Mouse (Mus musculus): ENCODE data around the gene 1700011L22Rik. TPM values are rescaled to one million over a fixed set of nuclear protein-coding genes. Genes with fewer than 3 reads are reported as not detected.

Gene 1700011L22Rik
- polyA plus RNA-seq, 1 experiment from 2014 or later: not detected

GRCm38 (mm10) chr8:79277264-79277870, 29.0 kb upstream of the 1700011L22Rik start:
- H3K27ac ChIP-seq (replicated peaks): no peak overlapping the region
- no peaks in the 10 kb centered on the region for H3K9me3 ChIP-seq
- H3K27me3 ChIP-seq: no peaks in the 10 kb centered on the region
- no peak for ATAC-seq (replicated peaks)
- H3K36me3 ChIP-seq: peaks cover 68% of the 10 kb centered on the region
- WGBS: 90% methylated on average over 8 of the region's 8 CpGs
- H3K4me1 ChIP-seq: no peaks in the 10 kb centered on the region
- H3K4me3 ChIP-seq: no peak overlapping the region
- no peak overlapping the region for H3K9ac ChIP-seq (replicated peaks)
- H3K4me2 ChIP-seq (replicated peaks): no peak overlapping the region

GRCm38 (mm10) chr8:79274940-79275339, 26.6 kb upstream of the 1700011L22Rik start:
- H3K9me3 ChIP-seq: no peaks in the 10 kb centered on the region
- H3K9ac ChIP-seq (replicated peaks): no peak overlapping the region
- H3K36me3 ChIP-seq: peaks cover 79% of the 10 kb centered on the region
- WGBS: 94% methylated on average over 10 of the region's 10 CpGs
- H3K4me2 ChIP-seq (replicated peaks): no peak overlapping the region
- no peak overlapping the region for H3K4me3 ChIP-seq
- no peak overlapping the region for H3K27ac ChIP-seq (replicated peaks)
- no peaks in the 10 kb centered on the region for H3K4me1 ChIP-seq
- no peak for ATAC-seq (replicated peaks)
- no peaks in the 10 kb centered on the region for H3K27me3 ChIP-seq

GRCm38 (mm10) chr8:79273776-79274175, 25.4 kb upstream of the 1700011L22Rik start:
- no peak for ATAC-seq (replicated peaks)
- Histone ChIP-seq H3K4me2 (replicated peaks) (no peak overlapping the region), H3K4me3 (no peak overlapping the region), H3K4me1 (no peaks in the 10 kb centered on the region), H3K27me3 (no peaks in the 10 kb centered on the region), H3K27ac (replicated peaks) (no peak overlapping the region), H3K9ac (replicated peaks) (no peak overlapping the region), H3K36me3 (peaks cover 79% of the 10 kb centered on the region), H3K9me3 (no peaks in the 10 kb centered on the region)
- WGBS: 86% methylated on average over 6 of the region's 6 CpGs

GRCm38 (mm10) chr8:79272676-79273075, 24.3 kb upstream of the 1700011L22Rik start:
- no peak overlapping the region for H3K27ac ChIP-seq (replicated peaks)
- H3K4me3 ChIP-seq: no peak overlapping the region
- peaks cover 81% of the 10 kb centered on the region for H3K36me3 ChIP-seq
- no peaks in the 10 kb centered on the region for H3K27me3 ChIP-seq
- H3K9me3 ChIP-seq: no peaks in the 10 kb centered on the region
- no peaks in the 10 kb centered on the region for H3K4me1 ChIP-seq
- no peak for ATAC-seq (replicated peaks)
- no peak overlapping the region for H3K9ac ChIP-seq (replicated peaks)
- WGBS: 76% methylated on average over 4 of the region's 4 CpGs
- H3K4me2 ChIP-seq (replicated peaks): no peak overlapping the region

GRCm38 (mm10) chr8:79268921-79269320, 20.6 kb upstream of the 1700011L22Rik start:
- H3K27me3 ChIP-seq: no peaks in the 10 kb centered on the region
- H3K4me3 ChIP-seq: no peak overlapping the region
- H3K4me2 ChIP-seq (replicated peaks): no peak overlapping the region
- H3K4me1 ChIP-seq: no peaks in the 10 kb centered on the region
- WGBS: 93% methylated on average over 7 of the region's 7 CpGs
- peaks cover 69% of the 10 kb centered on the region for H3K36me3 ChIP-seq
- no peak overlapping the region for H3K9ac ChIP-seq (replicated peaks)
- no peaks in the 10 kb centered on the region for H3K9me3 ChIP-seq
- no peak for ATAC-seq (replicated peaks)
- no peak overlapping the region for H3K27ac ChIP-seq (replicated peaks)

- H3K4me1 ChIP-seq: no peaks in the 10 kb centered on the region
- H3K27me3 ChIP-seq: no peaks in the 10 kb centered on the region
- no peak overlapping the region for H3K9ac ChIP-seq (replicated peaks)
- H3K36me3 ChIP-seq: peaks cover 3% of the 10 kb centered on the region; the same call in 1 of the 2 replicates
- H3K4me3 ChIP-seq: no peak overlapping the region
- H3K9me3 ChIP-seq: no peaks in the 10 kb centered on the region
- H3K4me2 ChIP-seq (replicated peaks): no peak overlapping the region
- no peak overlapping the region for H3K27ac ChIP-seq (replicated peaks)
- ATAC-seq (replicated peaks): no peak
- 90% methylated on average over 5 of the region's 5 CpGs for WGBS
Observed at GRCm38 (mm10) chr8:79261920-79262319, 13.6 kb upstream of the 1700011L22Rik start.

- H3K4me2 ChIP-seq (replicated peaks): no peak overlapping the region
- H3K27ac ChIP-seq (replicated peaks): no peak overlapping the region
- no peak overlapping the region for H3K4me3 ChIP-seq
- ATAC-seq (replicated peaks): no peak
- no peaks in the 10 kb centered on the region for H3K36me3 ChIP-seq
- H3K9me3 ChIP-seq: no peaks in the 10 kb centered on the region
- no peak overlapping the region for H3K9ac ChIP-seq (replicated peaks)
- 0 out of 2 replicates have a peak, but pooled peaks cover 5% of the 10 kb centered on the region for H3K4me1 ChIP-seq
- WGBS: 59% methylated on average over 8 of the region's 8 CpGs
- H3K27me3 ChIP-seq: no peaks in the 10 kb centered on the region
Observed at GRCm38 (mm10) chr8:79256076-79256705, 7.8 kb upstream of the 1700011L22Rik start.

GRCm38 (mm10) chr8:79253742-79254141, 5.4 kb upstream of the 1700011L22Rik start:
- H3K27me3 ChIP-seq: no peaks in the 10 kb centered on the region
- no peaks in the 10 kb centered on the region for H3K9me3 ChIP-seq
- no peak for ATAC-seq (replicated peaks)

GRCm38 (mm10) chr8:79243422-79243821, 4.9 kb downstream of the 1700011L22Rik start:
- Histone ChIP-seq H3K4me1 (no peaks in the 10 kb centered on the region), H3K27ac (replicated peaks) (no peak overlapping the region), H3K36me3 (no peaks in the 10 kb centered on the region), H3K4me2 (replicated peaks) (no peak overlapping the region), H3K9me3 (no peaks in the 10 kb centered on the region), H3K9ac (replicated peaks) (no peak overlapping the region), H3K4me3 (no peak overlapping the region), H3K27me3 (no peaks in the 10 kb centered on the region)
- ATAC-seq (replicated peaks): no peak
- 94% methylated on average over 2 of the region's 2 CpGs for WGBS

More at GRCm38 (mm10) chr8:79253742-79254141, 5.4 kb upstream of the 1700011L22Rik start:
- no peaks in the 10 kb centered on the region for H3K36me3 ChIP-seq
- no peak overlapping the region for H3K4me2 ChIP-seq (replicated peaks)
- H3K4me1 ChIP-seq: 0 out of 2 replicates have a peak, but pooled peaks cover 5% of the 10 kb centered on the region
- no peak overlapping the region for H3K27ac ChIP-seq (replicated peaks)
- WGBS: 72% methylated on average over 6 of the region's 6 CpGs
- no peak overlapping the region for H3K9ac ChIP-seq (replicated peaks)
- H3K4me3 ChIP-seq: no peak overlapping the region

- Histone ChIP-seq H3K4me1 (no peaks in the 10 kb centered on the region), H3K27ac (replicated peaks) (no peak overlapping the region)
- ATAC-seq (replicated peaks): no peak
Observed at GRCm38 (mm10) chr8:79239996-79240395, 8.4 kb downstream of the 1700011L22Rik start.

GRCm38 (mm10) chr8:79239320-79239719, 9.1 kb downstream of the 1700011L22Rik start:
- 89% methylated on average over 3 of the region's 3 CpGs for WGBS
- Histone ChIP-seq H3K9ac (replicated peaks) (no peak overlapping the region), H3K4me1 (no peaks in the 10 kb centered on the region), H3K4me3 (no peak overlapping the region), H3K27me3 (no peaks in the 10 kb centered on the region), H3K27ac (replicated peaks) (no peak overlapping the region), H3K4me2 (replicated peaks) (no peak overlapping the region), H3K36me3 (no peaks in the 10 kb centered on the region), H3K9me3 (no peaks in the 10 kb centered on the region)
- no peak for ATAC-seq (replicated peaks)

More at GRCm38 (mm10) chr8:79239996-79240395, 8.4 kb downstream of the 1700011L22Rik start:
- Histone ChIP-seq H3K36me3 (no peaks in the 10 kb centered on the region), H3K4me2 (replicated peaks) (no peak overlapping the region), H3K9ac (replicated peaks) (no peak overlapping the region), H3K4me3 (no peak overlapping the region), H3K27me3 (no peaks in the 10 kb centered on the region), H3K9me3 (no peaks in the 10 kb centered on the region)
- 69% methylated on average over 7 of the region's 7 CpGs for WGBS

- no peaks in the 10 kb centered on the region for H3K4me1 ChIP-seq
- no peak for ATAC-seq (replicated peaks)
- H3K4me3 ChIP-seq: no peak overlapping the region
- WGBS: 91% methylated on average over 8 of the region's 8 CpGs
- no peaks in the 10 kb centered on the region for H3K9me3 ChIP-seq
- no peaks in the 10 kb centered on the region for H3K36me3 ChIP-seq
- H3K4me2 ChIP-seq (replicated peaks): no peak overlapping the region
- no peaks in the 10 kb centered on the region for H3K27me3 ChIP-seq
- H3K27ac ChIP-seq (replicated peaks): no peak overlapping the region
- no peak overlapping the region for H3K9ac ChIP-seq (replicated peaks)
Observed at GRCm38 (mm10) chr8:79229266-79229888, 19.0 kb downstream of the 1700011L22Rik start.
